Mouse (Mus musculus): Measurements from ENCODE around the gene Grm4.

DNA sequence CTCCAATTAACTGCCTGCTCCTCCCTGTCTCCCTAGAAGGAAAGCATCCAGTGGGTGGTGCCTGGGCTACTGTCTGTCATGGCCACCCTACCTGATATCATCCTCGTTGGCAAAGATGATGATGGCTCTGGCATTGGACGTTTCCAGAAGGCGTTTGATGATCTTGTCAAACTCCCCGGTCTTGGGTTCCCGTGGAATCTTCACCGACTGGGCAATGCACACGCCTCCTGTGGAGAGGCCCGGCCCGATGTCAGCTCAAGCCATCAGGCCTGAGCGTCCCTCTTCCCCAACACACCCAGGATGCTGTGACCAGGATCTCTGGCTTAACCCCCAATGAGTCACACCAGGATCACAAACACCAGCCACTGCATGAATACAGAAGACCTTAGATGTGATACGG lies 66.8 kb downstream of the Grm4 start:
- no peak for TF ChIP-seq CTCF (IDR thresholded peaks at IDR 0.05; ENCODE audit: low read depth)
- TF ChIP-seq EP300 (optimal IDR thresholded peaks at IDR 0.05) = no peak

Measured in stomach, postnatal 0 days (tissue).